Comparison of ENCODE assay signal across 11 mouse cellular contexts in the genomic region with DNA sequence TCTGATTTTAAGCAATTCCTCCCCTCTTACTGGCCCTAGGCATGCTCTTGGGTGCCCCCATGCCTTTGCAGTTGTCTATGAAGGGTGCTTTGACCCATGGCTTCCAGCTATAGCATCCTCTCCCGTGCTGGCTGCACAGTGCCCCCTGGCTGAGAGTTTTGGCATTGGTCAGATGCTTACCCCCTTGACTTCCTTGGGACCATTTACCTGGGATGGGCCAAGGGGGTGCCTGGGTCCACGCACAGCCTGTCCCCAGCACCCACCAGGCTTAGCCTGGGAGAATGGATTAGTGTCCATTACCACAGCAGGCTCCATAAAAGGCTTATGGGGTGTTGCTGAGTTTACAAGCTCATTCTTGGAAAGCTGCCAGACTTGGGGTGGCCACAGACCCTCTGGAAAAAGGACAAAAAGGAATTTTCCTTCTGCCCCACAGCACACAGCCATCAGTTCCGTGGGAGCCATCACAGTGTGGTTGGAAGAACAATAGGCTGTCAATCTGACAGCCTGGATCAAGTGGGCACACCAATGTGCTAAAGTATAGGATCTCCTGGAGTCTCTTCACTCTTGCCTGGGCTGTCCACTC. TPM values are rescaled to one million over a fixed set of nuclear protein-coding genes. Genes with fewer than 3 reads are reported as not detected.
DNase-seq lines count a peak whose midpoint lies in the region; ATAC-seq and TF ChIP-seq lines count a peak whose summit lies in the region.
"Had no signal": no experiment of that assay in that cellular context is flagged by ENCODE, and none has a peak within 500 bp of the region (broad histone marks: within the 10 kb centered on the region; RNA-seq: fewer than 3 reads in every experiment).

No protein-coding gene starts in this region.

- no peaks in the 10 kb centered on the region for H3K36me3 ChIP-seq in heart, adult 2 months (ENCODE audit: control insufficient read depth, insufficient read depth, low read length)
- H3K36me3 ChIP-seq in embryonic facial prominence, embryonic 13.5 days, result no peaks in the 10 kb centered on the region
- H3K36me3 ChIP-seq in liver, embryonic 14.5 days (replicated peaks; ENCODE audit: control insufficient read depth, insufficient read depth, low read depth), result no peaks in the 10 kb centered on the region
- H3K36me3 ChIP-seq: liver, embryonic 15.5 days had no signal

- no peak overlapping the region for H3K4me3 ChIP-seq in heart, adult 2 months
- H3K4me3 ChIP-seq in embryonic facial prominence, embryonic 13.5 days, result no peak overlapping the region
- no peak overlapping the region for H3K4me3 ChIP-seq in liver, embryonic 14.5 days (ENCODE audit: insufficient read depth in 1 of 2, low read depth in 2 of 2, low read length in 2 of 2)
- H3K4me3 ChIP-seq: liver, embryonic 15.5 days had no signal

- H3K4me2 ChIP-seq in embryonic facial prominence, embryonic 13.5 days, result no peak overlapping the region
- no peak overlapping the region for H3K4me2 ChIP-seq in liver, embryonic 14.5 days (ENCODE audit: low read depth)
- H3K4me2 ChIP-seq: liver, embryonic 15.5 days had no signal

- no peak for ATAC-seq in embryonic facial prominence, embryonic 13.5 days (ENCODE audit: insufficient number of reproducible peaks, insufficient read depth, low FRiP score, low TSS enrichment, low read depth)
- no peak for ATAC-seq in liver, embryonic 14.5 days (ENCODE audit: insufficient read depth)

- TF ChIP-seq EP300 in heart, adult 2 months (IDR thresholded peaks at IDR 0.05; ENCODE audit: insufficient read depth, low read depth, low read length), result no peak
- no peak for TF ChIP-seq EP300 in liver, embryonic 14.5 days (IDR thresholded peaks at IDR 0.05; ENCODE audit: low read depth)

- peak; percentile 21; the same call in 1 of the 2 replicates for TF ChIP-seq CTCF in heart, adult 2 months (IDR thresholded peaks at IDR 0.05)
- TF ChIP-seq CTCF in liver, embryonic 14.5 days (IDR thresholded peaks at IDR 0.05; ENCODE audit: low read depth), result peak; percentile 65

- no peaks in the 10 kb centered on the region for H3K9me3 ChIP-seq in embryonic facial prominence, embryonic 13.5 days
- H3K9me3 ChIP-seq in liver, embryonic 14.5 days (ENCODE audit: control insufficient read depth, low read length), result no peaks in the 10 kb centered on the region
- H3K9me3 ChIP-seq: liver, embryonic 15.5 days had no signal

- no peaks in the 10 kb centered on the region for H3K79me2 ChIP-seq in heart, adult 2 months (replicated peaks; ENCODE audit: control insufficient read depth, insufficient read depth, low read length)

- intact Hi-C loops in heart, adult 2 months (cut with DNase I), result no loop called here

- 64% methylated on average over 3 of the region's 3 CpGs for WGBS in heart, adult 2 months
- 52% methylated on average over 3 of the region's 3 CpGs for WGBS in embryonic facial prominence, embryonic 13.5 days
- 32% methylated on average over 3 of the region's 3 CpGs for WGBS in liver, embryonic 14.5 days (ENCODE audit: insufficient replicate concordance)

- H3K4me1 ChIP-seq in heart, adult 2 months (ENCODE audit: control insufficient read depth, insufficient read depth, low read length), result no peaks in the 10 kb centered on the region
- H3K4me1 ChIP-seq in embryonic facial prominence, embryonic 13.5 days, result peaks cover 28% of the 10 kb centered on the region
- H3K4me1 ChIP-seq in liver, embryonic 14.5 days (replicated peaks; ENCODE audit: control insufficient read depth in 2 of 2, insufficient read depth in 2 of 2, low read length in 1 of 2), result no peaks in the 10 kb centered on the region
- H3K4me1 ChIP-seq: liver, embryonic 15.5 days had no signal

- no peaks in the 10 kb centered on the region for H3K27me3 ChIP-seq in heart, adult 2 months (ENCODE audit: control insufficient read depth, insufficient read depth, low read length)
- H3K27me3 ChIP-seq in embryonic facial prominence, embryonic 13.5 days, result no peaks in the 10 kb centered on the region
- H3K27me3 ChIP-seq in liver, embryonic 14.5 days (ENCODE audit: control insufficient read depth, insufficient read depth, low read length), result no peaks in the 10 kb centered on the region
- H3K27me3 ChIP-seq: liver, embryonic 15.5 days had no signal

- no peak overlapping the region for H3K9ac ChIP-seq in heart, adult 2 months (ENCODE audit: low read depth, low read length)
- H3K9ac ChIP-seq in embryonic facial prominence, embryonic 13.5 days, result no peak overlapping the region
- H3K9ac ChIP-seq in liver, embryonic 14.5 days (replicated peaks), result no peak overlapping the region
- H3K9ac ChIP-seq: liver, embryonic 15.5 days had no signal

- no peak for TF ChIP-seq POLR2A in heart, adult 2 months (IDR thresholded peaks at IDR 0.05; ENCODE audit: insufficient read depth, low read depth, low read length)

- H3K27ac ChIP-seq in heart, adult 2 months, result no peak overlapping the region
- peak overlapping the region; percentile 76 for H3K27ac ChIP-seq in embryonic facial prominence, embryonic 13.5 days
- H3K27ac ChIP-seq in liver, embryonic 14.5 days, result no peak overlapping the region
- H3K27ac ChIP-seq: liver, embryonic 15.5 days had no signal

- DNase-seq in heart, adult 2 months, result no peak
- no peak for DNase-seq in heart, adult 9 months (ENCODE audit: low spot score in 2 of 2)
- DNase-seq in A20 (ENCODE audit: low read depth, low spot score), result peak; percentile 20
- no peak for DNase-seq in liver, embryonic 14.5 days (ENCODE audit: low read depth in 3 of 3, low spot score in 3 of 3)
- no peak for DNase-seq in spleen, postnatal 14 days (ENCODE audit: low spot score in 2 of 2)
- no peak for DNase-seq in yolk sac, embryonic 10.5 days (ENCODE audit: low spot score)
- DNase-seq in urinary bladder, postnatal 25 days (ENCODE audit: low spot score), result no peak
- DNase-seq: cerebellum, adult 9-11 months had no signal

RNA-seq across cellular contexts. Expression of a gene that starts 22.9 kb away (rescaled TPM):
- not detected for total RNA-seq in heart, adult 2 months (2021)
- polyA plus RNA-seq in heart, adult 2 months (2012; rRNA removed), result not detected in 2 replicates
- polyA plus RNA-seq in embryonic facial prominence, embryonic 13.5 days (2015; fragmentation: Nextera tagmentation; extraction: Ambion mirVana), result not detected in 2 replicates
- not detected in 2 replicates for polyA plus RNA-seq in liver, embryonic 14.5 days (2012; rRNA removed)
- not detected in 2 replicates for polyA plus RNA-seq in liver, embryonic 14.5 days (2014; fragmentation: Nextera tagmentation; extraction: Ambion mirVana)
- polyA plus RNA-seq: gonadal fat pad, adult 2 months; liver, embryonic 15.5 days had no signal
